Mouse (Mus musculus): ENCODE data around the gene Gm5105. TPM values are rescaled to one million over a fixed set of nuclear protein-coding genes. Genes with fewer than 3 reads are reported as not detected.
A peak's percentile ranks its signal among the peaks of the same experiment; 100 is the strongest.

Gene Gm5105
- polyA plus RNA-seq, 1 experiment from 2014 or later = 0.22 TPM

- no peak overlapping the region for H3K9ac ChIP-seq (ENCODE audit: low read depth, low read length)
- no peak overlapping the region for H3K4me3 ChIP-seq (ENCODE audit: low read length)
- H3K27ac ChIP-seq (ENCODE audit: low read depth, low read length) = no peak overlapping the region
- ATAC-seq (ENCODE audit: low FRiP score, low TSS enrichment) = no peak
- 86% methylated on average over 19 of the region's 19 CpGs for WGBS
- H3K36me3 ChIP-seq (ENCODE audit: control insufficient read depth, insufficient read depth, low read length) = no peaks in the 10 kb centered on the region
- no peak overlapping the region for H3K4me2 ChIP-seq (replicated peaks; ENCODE audit: low read depth, low read length)
- no peaks in the 10 kb centered on the region for H3K27me3 ChIP-seq (ENCODE audit: control insufficient read depth, insufficient read depth, low read length)
- 0 out of 2 replicates have a peak, but pooled peaks cover 3% of the 10 kb centered on the region for H3K4me1 ChIP-seq (ENCODE audit: control insufficient read depth, insufficient read depth, low read length)
- no peaks in the 10 kb centered on the region for H3K9me3 ChIP-seq (ENCODE audit: control insufficient read depth, low read length)
These were observed 29.3 kb upstream of the Gm5105 start for GRCm38 (mm10) chr3:138096263-138097028.

- Histone ChIP-seq H3K4me1 (ENCODE audit: control insufficient read depth, insufficient read depth, low read length) (0 out of 2 replicates have a peak, but pooled peaks cover 3% of the 10 kb centered on the region), H3K36me3 (ENCODE audit: control insufficient read depth, insufficient read depth, low read length) (no peaks in the 10 kb centered on the region), H3K9me3 (ENCODE audit: control insufficient read depth, low read length) (no peaks in the 10 kb centered on the region), H3K4me2 (replicated peaks; ENCODE audit: low read depth, low read length) (no peak overlapping the region), H3K9ac (ENCODE audit: low read depth, low read length) (no peak overlapping the region), H3K4me3 (ENCODE audit: low read length) (no peak overlapping the region), H3K27me3 (ENCODE audit: control insufficient read depth, insufficient read depth, low read length) (no peaks in the 10 kb centered on the region), H3K27ac (ENCODE audit: low read depth, low read length) (no peak overlapping the region)
- peak; percentile 67; the same call in 1 of the 2 replicates for ATAC-seq (ENCODE audit: low FRiP score, low TSS enrichment)
- 62% methylated on average over 10 of the region's 10 CpGs for WGBS
These were observed 28.5 kb upstream of the Gm5105 start for GRCm38 (mm10) chr3:138095718-138096117.

GRCm38 (mm10) chr3:138095301-138095700 lies 28.1 kb upstream of the Gm5105 start:
- H3K4me1 ChIP-seq (ENCODE audit: control insufficient read depth, insufficient read depth, low read length) = 0 out of 2 replicates have a peak, but pooled peaks cover 3% of the 10 kb centered on the region
- H3K27ac ChIP-seq (ENCODE audit: low read depth, low read length) = no peak overlapping the region
- no peak overlapping the region for H3K4me2 ChIP-seq (replicated peaks; ENCODE audit: low read depth, low read length)
- H3K9me3 ChIP-seq (ENCODE audit: control insufficient read depth, low read length) = no peaks in the 10 kb centered on the region
- H3K4me3 ChIP-seq (ENCODE audit: low read length) = no peak overlapping the region
- H3K9ac ChIP-seq (ENCODE audit: low read depth, low read length) = no peak overlapping the region
- H3K36me3 ChIP-seq (ENCODE audit: control insufficient read depth, insufficient read depth, low read length) = no peaks in the 10 kb centered on the region
- WGBS = 79% methylated on average over 3 of the region's 3 CpGs
- no peak for ATAC-seq (ENCODE audit: low FRiP score, low TSS enrichment)
- H3K27me3 ChIP-seq (ENCODE audit: control insufficient read depth, insufficient read depth, low read length) = no peaks in the 10 kb centered on the region

- Histone ChIP-seq H3K4me3 (ENCODE audit: low read length) (no peak overlapping the region), H3K36me3 (ENCODE audit: control insufficient read depth, insufficient read depth, low read length) (no peaks in the 10 kb centered on the region), H3K4me2 (replicated peaks; ENCODE audit: low read depth, low read length) (no peak overlapping the region), H3K27ac (ENCODE audit: low read depth, low read length) (no peak overlapping the region), H3K9ac (ENCODE audit: low read depth, low read length) (no peak overlapping the region), H3K4me1 (ENCODE audit: control insufficient read depth, insufficient read depth, low read length) (no peaks in the 10 kb centered on the region), H3K27me3 (ENCODE audit: control insufficient read depth, insufficient read depth, low read length) (no peaks in the 10 kb centered on the region), H3K9me3 (ENCODE audit: control insufficient read depth, low read length) (no peaks in the 10 kb centered on the region)
- WGBS = 89% methylated on average over 4 of the region's 4 CpGs
- no peak for ATAC-seq (ENCODE audit: low FRiP score, low TSS enrichment)
These were observed 16.7 kb upstream of the Gm5105 start for GRCm38 (mm10) chr3:138083896-138084295.

GRCm38 (mm10) chr3:138083073-138083637 lies 16.0 kb upstream of the Gm5105 start:
- H3K36me3 ChIP-seq (ENCODE audit: control insufficient read depth, insufficient read depth, low read length) = no peaks in the 10 kb centered on the region
- no peak overlapping the region for H3K27ac ChIP-seq (ENCODE audit: low read depth, low read length)
- no peaks in the 10 kb centered on the region for H3K4me1 ChIP-seq (ENCODE audit: control insufficient read depth, insufficient read depth, low read length)
- ATAC-seq (ENCODE audit: low FRiP score, low TSS enrichment) = no peak
- no peak overlapping the region for H3K4me2 ChIP-seq (replicated peaks; ENCODE audit: low read depth, low read length)
- no peaks in the 10 kb centered on the region for H3K27me3 ChIP-seq (ENCODE audit: control insufficient read depth, insufficient read depth, low read length)
- H3K9me3 ChIP-seq (ENCODE audit: control insufficient read depth, low read length) = no peaks in the 10 kb centered on the region
- 88% methylated on average over 1 of the region's 1 CpGs for WGBS
- no peak overlapping the region for H3K4me3 ChIP-seq (ENCODE audit: low read length)
- no peak overlapping the region for H3K9ac ChIP-seq (ENCODE audit: low read depth, low read length)

GRCm38 (mm10) chr3:138078701-138079100 lies 11.5 kb upstream of the Gm5105 start:
- no peak for ATAC-seq (ENCODE audit: low FRiP score, low TSS enrichment)
- Histone ChIP-seq H3K36me3 (ENCODE audit: control insufficient read depth, insufficient read depth, low read length) (no peaks in the 10 kb centered on the region), H3K9ac (ENCODE audit: low read depth, low read length) (no peak overlapping the region), H3K9me3 (ENCODE audit: control insufficient read depth, low read length) (no peaks in the 10 kb centered on the region), H3K27ac (ENCODE audit: low read depth, low read length) (no peak overlapping the region), H3K4me2 (replicated peaks; ENCODE audit: low read depth, low read length) (no peak overlapping the region), H3K27me3 (ENCODE audit: control insufficient read depth, insufficient read depth, low read length) (no peaks in the 10 kb centered on the region), H3K4me1 (ENCODE audit: control insufficient read depth, insufficient read depth, low read length) (no peaks in the 10 kb centered on the region), H3K4me3 (ENCODE audit: low read length) (no peak overlapping the region)
- WGBS = 71% methylated on average over 1 of the region's 1 CpGs

- WGBS = 82% methylated on average over 11 of the region's 11 CpGs
- Histone ChIP-seq H3K4me1 (ENCODE audit: control insufficient read depth, insufficient read depth, low read length) (no peaks in the 10 kb centered on the region), H3K27ac (ENCODE audit: low read depth, low read length) (no peak overlapping the region), H3K4me2 (replicated peaks; ENCODE audit: low read depth, low read length) (no peak overlapping the region), H3K27me3 (ENCODE audit: control insufficient read depth, insufficient read depth, low read length) (no peaks in the 10 kb centered on the region), H3K9ac (ENCODE audit: low read depth, low read length) (no peak overlapping the region), H3K4me3 (ENCODE audit: low read length) (no peak overlapping the region), H3K9me3 (ENCODE audit: control insufficient read depth, low read length) (no peaks in the 10 kb centered on the region), H3K36me3 (ENCODE audit: control insufficient read depth, insufficient read depth, low read length) (no peaks in the 10 kb centered on the region)
- ATAC-seq (ENCODE audit: low FRiP score, low TSS enrichment) = no peak
These were observed 10.5 kb upstream of the Gm5105 start for GRCm38 (mm10) chr3:138077476-138078340.

- Histone ChIP-seq H3K27ac (ENCODE audit: low read depth, low read length) (no peak overlapping the region), H3K4me3 (ENCODE audit: low read length) (no peak overlapping the region), H3K36me3 (ENCODE audit: control insufficient read depth, insufficient read depth, low read length) (no peaks in the 10 kb centered on the region), H3K9me3 (ENCODE audit: control insufficient read depth, low read length) (no peaks in the 10 kb centered on the region), H3K4me1 (ENCODE audit: control insufficient read depth, insufficient read depth, low read length) (peaks cover 4% of the 10 kb centered on the region; the same call in 1 of the 2 replicates), H3K9ac (ENCODE audit: low read depth, low read length) (no peak overlapping the region), H3K4me2 (replicated peaks; ENCODE audit: low read depth, low read length) (no peak overlapping the region), H3K27me3 (ENCODE audit: control insufficient read depth, insufficient read depth, low read length) (no peaks in the 10 kb centered on the region)
- ATAC-seq (ENCODE audit: low FRiP score, low TSS enrichment) = no peak
- WGBS = 78% methylated on average over 8 of the region's 8 CpGs
These were observed 8.0 kb upstream of the Gm5105 start for GRCm38 (mm10) chr3:138075209-138075608.
